Mouse (Mus musculus): Measurements from ENCODE around the gene Slc2a5. TPM values are rescaled to one million over a fixed set of nuclear protein-coding genes. Genes with fewer than 3 reads are reported as not detected.

Gene Slc2a5
- polyA plus RNA-seq, 1 experiment from 2014 or later = 0.79 TPM

DNA sequence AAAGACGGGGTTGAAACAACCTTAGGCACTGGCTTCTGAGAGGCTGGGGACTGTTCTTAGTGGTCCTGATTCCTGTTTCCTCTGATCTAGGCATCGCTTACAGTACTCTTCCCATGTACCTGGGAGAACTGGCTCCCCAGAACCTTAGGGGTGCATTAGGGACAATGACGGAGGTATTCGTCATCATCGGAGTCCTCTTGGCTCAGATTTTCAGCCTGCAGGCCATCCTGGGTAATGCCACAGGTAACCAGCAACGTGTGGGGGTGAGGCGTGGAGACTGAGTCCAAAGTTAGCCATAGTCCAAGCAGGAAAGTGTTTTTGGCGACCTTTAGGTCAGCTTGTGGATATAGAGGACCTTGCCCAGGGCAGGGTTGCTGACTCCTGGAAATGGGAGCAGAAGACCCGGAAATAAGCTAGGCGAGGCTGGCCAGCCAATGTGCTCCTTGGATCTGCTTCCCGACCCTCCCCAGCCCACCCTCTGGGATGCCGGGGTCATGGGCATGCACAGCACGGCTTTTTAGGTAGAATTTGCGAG, 38.3 kb downstream of the Slc2a5 start:
- no peak overlapping the region for H3K4me2 ChIP-seq
- H3K27me3 ChIP-seq (ENCODE audit: control insufficient read depth, insufficient read depth, low read length) = no peaks in the 10 kb centered on the region; the same call in 1 of the 2 replicates
- H3K4me1 ChIP-seq (ENCODE audit: control insufficient read depth, insufficient read depth, low read length) = no peaks in the 10 kb centered on the region
- H3K9ac ChIP-seq (ENCODE audit: low read depth, low read length) = no peak overlapping the region
- H3K4me3 ChIP-seq (ENCODE audit: low read depth, low read length) = no peak overlapping the region
- WGBS (ENCODE audit: insufficient replicate concordance) = 52% methylated on average over 14 of the region's 14 CpGs
- H3K27ac ChIP-seq (ENCODE audit: low read depth, low read length) = no peak overlapping the region
- no peaks in the 10 kb centered on the region for H3K9me3 ChIP-seq (replicated peaks; ENCODE audit: control insufficient read depth, low read length)
- ATAC-seq (replicated peaks; ENCODE audit: insufficient number of reproducible peaks, low FRiP score, low TSS enrichment) = no peak
- no peaks in the 10 kb centered on the region for H3K36me3 ChIP-seq (ENCODE audit: control insufficient read depth, insufficient read depth, low read length)

DNA sequence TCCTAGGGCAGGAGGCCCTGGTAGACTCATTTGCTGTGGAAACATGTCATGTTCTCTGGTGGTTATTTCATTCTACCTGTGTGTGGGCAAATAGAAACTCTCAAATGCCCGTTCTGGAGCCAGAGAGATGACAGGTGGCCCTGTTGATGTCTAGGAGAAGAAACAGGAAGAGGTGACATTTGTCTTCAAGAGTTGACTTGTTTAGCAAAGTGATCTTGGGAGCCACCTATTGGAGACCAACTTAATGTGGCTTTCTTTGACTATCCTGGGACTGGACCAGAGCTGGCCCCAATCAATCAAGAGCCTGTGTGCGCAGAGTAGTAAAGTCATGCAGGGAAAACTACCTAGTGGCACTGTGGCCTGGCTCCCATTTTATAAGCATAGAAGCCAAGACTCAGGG, 40.4 kb downstream of the Slc2a5 start:
- WGBS (ENCODE audit: insufficient replicate concordance) = 62% methylated on average over 2 of the region's 2 CpGs
- ATAC-seq (replicated peaks; ENCODE audit: insufficient number of reproducible peaks, low FRiP score, low TSS enrichment) = no peak
- no peaks in the 10 kb centered on the region; the same call in 1 of the 2 replicates for H3K27me3 ChIP-seq (ENCODE audit: control insufficient read depth, insufficient read depth, low read length)

DNA sequence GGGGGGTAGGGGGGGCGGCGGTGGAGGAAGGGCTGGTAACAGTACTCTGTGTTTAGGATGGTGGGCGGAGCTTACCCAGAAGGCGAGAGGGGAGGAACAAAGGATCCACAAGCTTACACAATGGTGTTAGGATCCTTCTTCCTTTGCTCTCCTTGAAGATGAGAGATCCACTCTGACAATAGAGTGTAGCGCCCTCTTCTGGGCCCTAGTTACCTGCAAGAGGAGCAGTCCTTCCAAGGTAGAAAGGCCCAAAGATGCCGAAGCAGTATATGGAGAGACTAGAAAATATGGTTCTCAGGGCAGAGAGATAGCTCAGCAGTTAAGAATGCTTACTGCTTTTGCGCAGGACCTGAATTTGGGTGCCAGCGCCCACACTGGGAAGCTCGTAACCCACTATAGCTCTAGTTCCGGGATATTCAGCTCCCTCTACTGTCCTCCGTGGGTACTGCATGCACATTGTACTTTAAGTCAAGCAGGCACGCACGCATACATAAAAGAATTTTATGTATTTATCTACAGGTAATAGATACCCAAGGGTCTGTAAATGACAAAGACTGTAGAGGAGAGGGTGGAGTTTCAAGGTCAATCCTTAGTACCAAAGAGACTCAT, 43.6 kb downstream of the Slc2a5 start:
- WGBS (ENCODE audit: insufficient replicate concordance) = 62% methylated on average over 13 of the region's 13 CpGs
- Histone ChIP-seq H3K9me3 (replicated peaks; ENCODE audit: control insufficient read depth, low read length) (peaks cover 2% of the 10 kb centered on the region; the same call in 1 of the 2 replicates), H3K4me2 (no peak overlapping the region), H3K27me3 (ENCODE audit: control insufficient read depth, insufficient read depth, low read length) (peaks cover 6% of the 10 kb centered on the region; the same call in 1 of the 2 replicates), H3K27ac (ENCODE audit: low read depth, low read length) (no peak overlapping the region), H3K9ac (ENCODE audit: low read depth, low read length) (no peak overlapping the region), H3K4me1 (ENCODE audit: control insufficient read depth, insufficient read depth, low read length) (no peaks in the 10 kb centered on the region), H3K4me3 (ENCODE audit: low read depth, low read length) (no peak overlapping the region), H3K36me3 (ENCODE audit: control insufficient read depth, insufficient read depth, low read length) (no peaks in the 10 kb centered on the region)
- no peak for ATAC-seq (replicated peaks; ENCODE audit: insufficient number of reproducible peaks, low FRiP score, low TSS enrichment)

More for the DNA sequence above, 40.4 kb downstream of the Slc2a5 start:
- peaks cover 2% of the 10 kb centered on the region; the same call in 1 of the 2 replicates for H3K9me3 ChIP-seq (replicated peaks; ENCODE audit: control insufficient read depth, low read length)
- no peaks in the 10 kb centered on the region for H3K36me3 ChIP-seq (ENCODE audit: control insufficient read depth, insufficient read depth, low read length)
- H3K4me2 ChIP-seq = no peak overlapping the region
- no peak overlapping the region for H3K4me3 ChIP-seq (ENCODE audit: low read depth, low read length)
- no peak overlapping the region for H3K9ac ChIP-seq (ENCODE audit: low read depth, low read length)
- H3K4me1 ChIP-seq (ENCODE audit: control insufficient read depth, insufficient read depth, low read length) = no peaks in the 10 kb centered on the region
- no peak overlapping the region for H3K27ac ChIP-seq (ENCODE audit: low read depth, low read length)

DNA sequence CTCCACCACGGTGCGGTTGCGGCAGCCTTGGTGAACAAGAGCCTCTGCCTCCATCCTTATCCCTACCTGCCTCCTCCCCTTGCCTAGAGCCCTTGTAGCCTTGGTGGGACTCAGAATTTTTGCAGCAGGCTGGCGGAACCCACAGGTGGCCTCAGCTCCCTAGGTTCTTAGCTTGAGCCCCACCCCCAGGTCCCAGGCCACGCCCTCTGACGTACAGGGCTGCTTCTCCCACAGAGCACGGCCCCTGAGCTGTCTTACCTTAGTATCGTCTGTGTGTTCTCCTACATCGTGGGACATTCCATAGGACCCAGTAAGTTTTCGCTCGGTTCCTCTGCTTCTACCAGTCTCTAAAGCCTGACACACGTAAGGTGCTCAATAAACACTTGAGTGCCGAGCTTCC, 45.8 kb downstream of the Slc2a5 start:
- Histone ChIP-seq H3K4me2 (0 out of 2 replicates have a peak overlapping the region, but pooled peaks have one; percentile 11), H3K36me3 (ENCODE audit: control insufficient read depth, insufficient read depth, low read length) (no peaks in the 10 kb centered on the region), H3K4me1 (ENCODE audit: control insufficient read depth, insufficient read depth, low read length) (no peaks in the 10 kb centered on the region), H3K4me3 (ENCODE audit: low read depth, low read length) (no peak overlapping the region), H3K27me3 (ENCODE audit: control insufficient read depth, insufficient read depth, low read length) (peaks cover 6% of the 10 kb centered on the region; the same call in 1 of the 2 replicates), H3K9ac (ENCODE audit: low read depth, low read length) (no peak overlapping the region), H3K27ac (ENCODE audit: low read depth, low read length) (no peak overlapping the region), H3K9me3 (replicated peaks; ENCODE audit: control insufficient read depth, low read length) (peaks cover 2% of the 10 kb centered on the region; the same call in 1 of the 2 replicates)
- ATAC-seq (replicated peaks; ENCODE audit: insufficient number of reproducible peaks, low FRiP score, low TSS enrichment) = no peak
- WGBS (ENCODE audit: insufficient replicate concordance) = 31% methylated on average over 13 of the region's 13 CpGs

DNA sequence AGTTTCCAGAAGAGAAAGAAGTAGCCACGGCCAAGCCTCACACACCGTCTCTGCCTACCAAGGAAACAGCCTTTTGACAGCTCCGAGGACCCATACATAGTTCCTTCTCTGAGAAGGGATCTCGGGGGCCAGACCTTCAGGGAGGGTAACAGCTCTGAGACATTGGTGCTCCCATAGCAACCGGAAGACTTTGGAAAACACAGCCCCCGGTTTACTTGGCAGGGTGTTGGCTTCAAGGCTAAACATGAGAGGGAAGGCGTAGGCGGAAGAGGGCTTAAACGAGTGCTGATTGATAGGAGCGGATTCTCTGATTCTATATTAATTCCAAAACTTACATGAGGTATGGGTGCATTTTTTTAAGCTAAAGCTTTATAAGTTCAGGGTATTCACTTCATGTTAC, 49.3 kb downstream of the Slc2a5 start:
- Histone ChIP-seq H3K4me2 (no peak overlapping the region), H3K27ac (ENCODE audit: low read depth, low read length) (no peak overlapping the region), H3K27me3 (ENCODE audit: control insufficient read depth, insufficient read depth, low read length) (peaks cover 6% of the 10 kb centered on the region; the same call in 1 of the 2 replicates), H3K4me1 (ENCODE audit: control insufficient read depth, insufficient read depth, low read length) (no peaks in the 10 kb centered on the region), H3K9me3 (replicated peaks; ENCODE audit: control insufficient read depth, low read length) (peaks cover 2% of the 10 kb centered on the region; the same call in 1 of the 2 replicates), H3K4me3 (ENCODE audit: low read depth, low read length) (no peak overlapping the region), H3K36me3 (ENCODE audit: control insufficient read depth, insufficient read depth, low read length) (no peaks in the 10 kb centered on the region), H3K9ac (ENCODE audit: low read depth, low read length) (no peak overlapping the region)
- no peak for ATAC-seq (replicated peaks; ENCODE audit: insufficient number of reproducible peaks, low FRiP score, low TSS enrichment)
- WGBS (ENCODE audit: insufficient replicate concordance) = 71% methylated on average over 10 of the region's 10 CpGs

DNA sequence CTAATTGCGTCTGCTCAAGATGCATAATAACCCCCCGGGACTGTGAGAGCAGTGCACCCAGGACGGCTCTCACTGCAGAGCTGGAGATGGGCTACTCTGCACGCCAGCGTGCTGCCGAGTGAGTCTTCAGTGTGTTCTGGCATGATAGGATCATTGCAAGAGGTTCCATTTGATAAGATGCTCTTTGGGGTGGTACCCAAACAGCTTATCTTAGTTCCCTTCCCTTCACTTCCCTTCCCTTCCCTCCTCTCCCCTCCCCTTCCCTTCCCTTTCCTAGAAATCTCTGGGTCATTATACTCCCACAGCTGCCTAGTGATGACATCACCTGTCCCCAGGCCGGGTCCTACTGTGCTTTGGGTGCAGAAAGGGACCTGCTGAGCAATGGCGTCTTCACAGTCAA, 53.0 kb downstream of the Slc2a5 start:
- H3K4me2 ChIP-seq = no peak overlapping the region
- H3K36me3 ChIP-seq (ENCODE audit: control insufficient read depth, insufficient read depth, low read length) = no peaks in the 10 kb centered on the region
- ATAC-seq (replicated peaks; ENCODE audit: insufficient number of reproducible peaks, low FRiP score, low TSS enrichment) = no peak
- H3K9me3 ChIP-seq (replicated peaks; ENCODE audit: control insufficient read depth, low read length) = no peaks in the 10 kb centered on the region
- WGBS (ENCODE audit: insufficient replicate concordance) = 60% methylated on average over 8 of the region's 8 CpGs
- 0 out of 2 replicates have a peak, but pooled peaks cover 4% of the 10 kb centered on the region for H3K4me1 ChIP-seq (ENCODE audit: control insufficient read depth, insufficient read depth, low read length)
- H3K4me3 ChIP-seq (ENCODE audit: low read depth, low read length) = no peak overlapping the region
- H3K27ac ChIP-seq (ENCODE audit: low read depth, low read length) = no peak overlapping the region
- 0 out of 2 replicates have a peak, but pooled peaks cover 2% of the 10 kb centered on the region for H3K27me3 ChIP-seq (ENCODE audit: control insufficient read depth, insufficient read depth, low read length)
- H3K9ac ChIP-seq (ENCODE audit: low read depth, low read length) = no peak overlapping the region

DNA sequence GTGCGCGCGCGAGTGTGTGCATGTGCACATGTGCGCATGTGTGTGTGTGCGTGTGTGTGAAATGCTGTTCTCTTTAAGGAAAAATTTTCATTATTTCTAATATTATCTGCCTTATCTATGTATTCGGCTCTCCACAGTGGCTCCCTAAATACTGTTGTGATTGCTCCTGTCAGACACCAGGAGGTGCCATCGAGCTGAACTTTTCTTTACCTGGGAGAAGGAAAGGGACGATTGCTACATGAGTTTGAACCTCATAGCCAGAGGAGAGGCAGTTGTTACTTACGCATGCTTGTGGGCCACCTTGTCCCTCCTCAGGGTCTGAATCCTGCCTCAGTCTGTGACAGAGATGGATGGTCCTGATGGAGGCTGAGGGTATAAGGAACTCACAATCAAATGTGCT, 54.2 kb downstream of the Slc2a5 start:
- H3K4me2 ChIP-seq = no peak overlapping the region
- 0 out of 2 replicates have a peak, but pooled peaks cover 4% of the 10 kb centered on the region for H3K4me1 ChIP-seq (ENCODE audit: control insufficient read depth, insufficient read depth, low read length)
- no peak for ATAC-seq (replicated peaks; ENCODE audit: insufficient number of reproducible peaks, low FRiP score, low TSS enrichment)
- no peaks in the 10 kb centered on the region for H3K27me3 ChIP-seq (ENCODE audit: control insufficient read depth, insufficient read depth, low read length)
- WGBS (ENCODE audit: insufficient replicate concordance) = 56% methylated on average over 10 of the region's 10 CpGs
- no peaks in the 10 kb centered on the region for H3K36me3 ChIP-seq (ENCODE audit: control insufficient read depth, insufficient read depth, low read length)
- no peak overlapping the region for H3K4me3 ChIP-seq (ENCODE audit: low read depth, low read length)
- no peaks in the 10 kb centered on the region for H3K9me3 ChIP-seq (replicated peaks; ENCODE audit: control insufficient read depth, low read length)
- no peak overlapping the region for H3K9ac ChIP-seq (ENCODE audit: low read depth, low read length)
- H3K27ac ChIP-seq (ENCODE audit: low read depth, low read length) = no peak overlapping the region

DNA sequence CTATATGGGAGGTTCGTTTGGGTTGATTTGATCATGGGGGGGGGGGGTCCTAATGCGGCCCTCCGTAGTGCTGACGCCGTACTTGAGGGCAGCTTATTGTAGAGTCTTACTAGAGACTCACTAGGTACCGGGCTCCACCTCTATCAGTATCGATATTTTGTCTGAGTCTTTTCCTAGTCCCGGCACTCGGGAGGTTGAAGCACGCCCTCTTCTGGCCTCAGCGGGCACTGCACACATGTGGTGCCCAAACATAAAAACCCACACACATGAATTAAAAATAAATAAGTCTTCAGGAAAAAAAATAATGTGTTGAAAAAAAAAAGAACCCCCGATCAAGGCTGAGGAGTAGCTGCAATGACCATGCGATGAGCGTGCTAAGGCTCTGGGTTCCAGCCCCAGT, 54.9 kb downstream of the Slc2a5 start:
- Histone ChIP-seq H3K4me3 (ENCODE audit: low read depth, low read length) (no peak overlapping the region), H3K4me1 (ENCODE audit: control insufficient read depth, insufficient read depth, low read length) (0 out of 2 replicates have a peak, but pooled peaks cover 4% of the 10 kb centered on the region), H3K36me3 (ENCODE audit: control insufficient read depth, insufficient read depth, low read length) (no peaks in the 10 kb centered on the region), H3K4me2 (no peak overlapping the region), H3K9me3 (replicated peaks; ENCODE audit: control insufficient read depth, low read length) (no peaks in the 10 kb centered on the region), H3K9ac (ENCODE audit: low read depth, low read length) (no peak overlapping the region), H3K27me3 (ENCODE audit: control insufficient read depth, insufficient read depth, low read length) (no peaks in the 10 kb centered on the region), H3K27ac (ENCODE audit: low read depth, low read length) (no peak overlapping the region)
- no peak for ATAC-seq (replicated peaks; ENCODE audit: insufficient number of reproducible peaks, low FRiP score, low TSS enrichment)
- WGBS (ENCODE audit: insufficient replicate concordance) = 89% methylated on average over 14 of the region's 14 CpGs
